Mouse (Mus musculus): ENCODE measurements around the gene Sh3bgrl.

The Sh3bgrl gene

DNA sequence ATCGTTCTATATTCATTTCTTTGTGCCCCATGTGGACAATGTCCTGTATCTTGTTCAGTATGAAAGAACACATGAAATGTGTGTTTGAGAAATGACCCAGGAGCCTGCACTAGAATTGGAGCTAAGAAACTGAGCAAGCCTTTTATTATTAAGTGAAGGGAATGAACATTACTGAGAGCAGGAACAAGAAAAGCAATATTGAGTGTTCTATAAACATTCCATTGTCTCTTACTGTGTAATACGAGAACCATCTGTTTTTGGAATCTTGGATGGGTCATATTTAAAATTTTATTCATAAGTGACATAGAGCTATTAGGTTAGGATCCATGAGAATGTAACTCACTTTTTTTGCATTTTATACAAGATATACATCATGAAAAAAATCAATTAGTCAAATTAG is 36.7 kb downstream of the Sh3bgrl start:
- DNase-seq (ENCODE audit: low read depth, low spot score) = no peak

DNA sequence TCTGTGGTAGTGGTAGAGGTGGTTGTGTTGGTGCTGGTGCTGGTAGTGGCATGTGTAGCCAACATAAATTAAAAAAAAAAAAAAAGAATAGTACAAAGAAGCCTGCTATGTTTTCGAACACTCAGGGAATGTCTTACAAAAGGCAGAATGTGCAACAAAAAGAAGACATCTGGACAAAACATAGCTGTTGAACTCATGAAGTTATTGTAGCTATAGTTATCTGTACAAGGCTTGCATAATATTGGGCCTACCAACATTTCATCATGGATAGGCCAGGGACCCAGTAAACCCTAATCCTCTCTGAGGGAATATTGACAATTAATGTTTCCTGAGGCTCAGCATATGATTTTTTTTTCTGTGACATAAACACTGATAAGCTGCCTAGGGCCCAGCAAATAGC is 37.3 kb downstream of the Sh3bgrl start:
- DNase-seq (ENCODE audit: low read depth, low spot score) = no peak

DNA sequence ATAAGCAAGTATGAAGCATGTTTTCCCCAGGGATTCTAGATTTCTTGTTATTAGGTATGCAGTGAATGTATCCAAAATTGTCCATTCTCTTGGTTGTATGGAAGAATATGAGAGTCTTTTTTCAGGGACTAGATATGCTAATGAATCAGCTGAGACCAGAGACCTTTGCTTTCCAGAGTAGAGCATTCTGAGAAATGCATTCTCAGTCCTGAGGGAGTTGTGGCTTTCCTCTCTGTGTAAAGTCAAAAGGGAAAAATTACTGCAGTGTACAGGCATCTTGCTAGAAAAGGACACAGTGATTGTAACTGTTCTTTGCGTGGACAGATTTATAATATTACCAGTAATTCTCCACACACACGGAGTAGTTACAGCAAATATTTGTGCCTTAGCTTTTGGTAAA is 38.3 kb downstream of the Sh3bgrl start:
- no peak for DNase-seq (ENCODE audit: low read depth, low spot score)

DNA sequence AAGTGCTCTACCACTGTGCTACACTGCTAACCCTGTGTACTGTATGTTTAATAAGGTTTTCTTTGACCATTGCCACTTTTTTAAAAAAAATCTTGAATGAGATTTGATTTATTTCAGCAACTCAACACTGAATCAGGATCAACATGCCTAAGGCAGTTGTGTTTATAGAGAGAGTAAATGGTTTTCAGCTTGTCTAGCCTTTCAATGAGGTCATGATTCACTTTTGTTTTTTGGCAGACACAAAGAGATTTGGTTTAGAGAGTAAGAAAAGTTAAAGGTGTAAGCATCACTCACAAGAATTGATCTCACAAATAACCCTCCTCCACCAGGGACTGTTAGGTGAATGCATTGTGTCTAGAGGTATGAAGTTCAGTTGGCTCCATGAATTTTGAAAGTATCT is 41.1 kb downstream of the Sh3bgrl start:
- no peak for DNase-seq (ENCODE audit: low read depth, low spot score)

DNA sequence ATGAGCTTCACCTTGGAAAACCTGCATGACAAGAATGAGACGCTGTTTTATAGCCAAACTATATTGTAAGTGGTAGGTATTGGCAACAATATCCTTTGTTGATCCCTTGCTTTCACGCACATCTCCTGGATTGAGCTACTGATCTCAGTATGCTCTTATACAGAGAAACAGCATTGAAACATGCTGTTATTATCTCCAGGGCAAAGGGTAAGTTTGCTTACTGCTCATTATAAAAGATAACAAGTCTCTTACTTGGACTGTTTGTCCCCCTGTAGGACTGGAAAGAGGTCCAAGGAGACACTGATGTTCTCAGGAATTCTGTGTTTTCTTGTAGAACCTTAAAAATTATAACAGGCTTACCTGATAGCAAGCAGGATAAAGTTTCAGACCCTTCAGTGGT is 41.7 kb downstream of the Sh3bgrl start:
- DNase-seq (ENCODE audit: low read depth, low spot score) = no peak

DNA sequence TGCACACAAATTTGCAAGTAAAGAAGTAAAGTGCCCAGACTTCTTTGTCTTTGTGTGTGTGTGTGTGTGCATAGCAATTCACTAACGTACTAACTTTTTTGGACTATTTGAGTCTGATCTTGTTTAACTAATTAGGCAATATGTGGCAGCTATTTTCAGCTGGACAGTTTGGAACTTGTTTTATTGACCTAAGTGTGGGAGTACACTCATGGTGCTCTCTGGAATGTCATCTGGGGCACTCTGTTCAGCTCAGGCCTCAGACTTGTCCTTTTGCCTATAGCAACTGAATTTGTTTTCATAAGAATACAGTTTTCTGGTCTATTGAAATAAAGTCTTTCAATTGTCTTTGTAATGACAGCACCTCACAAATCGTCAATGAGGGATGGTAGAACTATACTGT is 42.1 kb downstream of the Sh3bgrl start:
- no peak for DNase-seq (ENCODE audit: low read depth, low spot score)

DNA sequence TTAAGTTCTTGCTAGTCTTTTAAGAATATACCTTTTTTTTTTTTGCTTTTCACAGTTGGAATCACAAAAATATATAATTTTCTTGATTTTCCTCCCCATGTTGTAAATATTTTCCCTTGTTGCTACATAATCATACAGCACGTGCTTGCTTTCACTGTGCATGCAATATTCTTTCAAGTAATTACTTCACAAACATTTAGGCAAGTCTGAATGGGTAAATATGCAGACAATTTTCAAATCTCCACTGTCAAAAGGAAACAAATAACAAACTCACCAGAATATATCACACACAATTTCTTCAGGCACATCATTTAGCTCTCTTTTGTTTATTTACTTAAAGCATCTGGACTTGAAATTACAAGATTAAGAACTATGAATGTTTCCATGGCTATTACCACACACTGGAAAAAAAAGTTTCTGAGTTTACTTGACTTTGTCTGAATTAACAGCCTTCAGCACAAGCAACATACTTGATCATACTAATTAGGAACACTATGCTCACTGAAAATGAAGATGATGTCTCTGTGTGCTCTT is 46.2 kb downstream of the Sh3bgrl start:
- DNase-seq (ENCODE audit: low read depth, low spot score) = no peak

DNA sequence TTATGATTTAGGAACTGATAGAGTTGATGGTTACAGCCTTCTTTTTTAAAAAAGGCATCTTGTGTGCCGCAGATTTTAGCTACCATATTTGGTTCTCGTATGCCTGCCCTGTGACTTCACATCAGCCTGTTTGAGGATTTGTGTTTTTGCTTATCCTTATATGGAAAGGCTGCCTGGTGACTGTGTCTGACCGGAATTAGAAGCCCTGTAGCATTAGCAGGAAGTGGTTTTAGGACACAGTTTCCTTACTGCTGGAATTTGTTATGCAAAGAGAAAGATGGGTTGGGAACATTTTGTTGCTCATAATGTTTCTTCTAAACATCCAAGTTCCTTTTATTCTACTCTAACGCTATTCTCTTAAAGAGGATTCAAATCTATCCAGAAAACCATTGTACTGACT is 47.1 kb downstream of the Sh3bgrl start:
- no peak for DNase-seq (ENCODE audit: low read depth, low spot score)

DNA sequence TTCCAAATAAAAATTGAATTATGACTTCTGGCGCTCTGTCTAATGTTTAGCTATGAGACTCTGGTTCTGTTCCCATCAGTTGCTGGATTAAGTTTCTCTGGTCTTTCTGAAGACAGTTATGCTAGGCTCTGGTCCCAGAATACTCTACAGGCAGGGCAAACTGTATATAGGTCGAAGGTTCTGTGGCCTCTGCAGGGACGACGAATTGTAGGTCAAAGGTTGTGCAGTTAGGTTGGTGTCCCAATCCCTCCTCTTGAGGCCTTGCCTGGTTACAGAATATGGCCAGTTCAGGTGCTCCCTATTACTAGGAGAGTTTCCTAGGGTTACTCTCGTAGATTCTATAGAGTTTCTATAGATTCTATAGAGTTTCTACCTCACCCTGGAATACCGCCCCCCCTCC is 50.6 kb downstream of the Sh3bgrl start:
- no peak for DNase-seq (ENCODE audit: low read depth, low spot score)

DNA sequence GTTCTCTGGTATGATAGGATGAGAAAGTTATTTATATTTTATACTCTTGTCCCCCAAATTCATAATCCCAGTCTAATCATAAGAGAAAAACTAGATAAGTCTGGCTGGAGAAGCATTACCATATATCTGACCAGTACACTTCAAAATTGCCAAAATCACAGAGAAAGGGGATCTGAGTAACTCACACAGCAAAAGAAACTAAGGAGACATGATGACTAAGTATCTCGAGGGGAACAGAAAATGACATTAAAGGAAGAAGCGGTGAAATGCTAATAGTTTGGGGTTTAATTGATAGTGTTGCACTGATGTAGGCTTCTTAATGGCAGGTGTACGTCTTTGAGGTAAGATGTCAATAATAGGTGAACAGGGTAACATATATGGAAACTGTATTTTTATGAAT is 51.9 kb downstream of the Sh3bgrl start:
- no peak for DNase-seq (ENCODE audit: low read depth, low spot score)

DNA sequence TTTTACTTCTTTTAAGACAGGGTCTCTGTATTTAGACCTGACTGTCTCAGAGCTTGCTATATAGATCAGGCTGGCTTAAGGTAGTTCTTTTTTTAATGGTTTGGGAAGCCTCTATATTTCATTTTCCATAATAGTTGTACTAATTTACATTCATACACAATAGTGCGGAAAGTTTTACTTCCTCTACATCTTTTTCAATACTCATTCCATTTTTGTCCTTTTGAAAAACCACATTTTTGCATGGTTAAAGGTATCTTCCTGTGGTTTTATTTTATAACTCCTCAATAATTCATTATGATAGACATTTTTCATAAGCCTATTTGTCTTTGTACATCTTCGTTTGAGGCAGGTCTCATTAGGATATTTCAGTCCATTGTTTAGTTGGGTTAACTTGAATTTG is 56.1 kb downstream of the Sh3bgrl start:
- DNase-seq (ENCODE audit: low read depth, low spot score) = no peak

DNA sequence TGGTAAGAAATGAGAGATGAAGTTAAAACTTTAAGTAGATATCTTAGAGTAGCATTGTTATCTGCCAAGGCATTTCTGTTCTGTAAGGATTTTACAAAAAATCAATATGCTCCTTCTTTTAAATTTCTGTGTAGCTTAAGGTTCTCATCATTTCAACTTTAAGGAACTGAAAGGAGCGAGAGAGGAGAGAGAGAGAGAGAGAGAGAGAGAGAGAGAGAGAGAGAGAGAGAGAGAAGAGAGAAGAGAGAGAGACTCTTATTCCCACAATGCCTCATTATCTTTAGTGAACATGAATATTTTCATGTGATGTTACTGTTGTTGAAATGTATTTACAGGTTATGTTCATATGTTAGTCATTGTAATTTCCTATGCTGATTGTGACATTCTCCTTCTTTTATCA is 65.2 kb downstream of the Sh3bgrl start:
- no peak for DNase-seq (ENCODE audit: low read depth, low spot score)

DNA sequence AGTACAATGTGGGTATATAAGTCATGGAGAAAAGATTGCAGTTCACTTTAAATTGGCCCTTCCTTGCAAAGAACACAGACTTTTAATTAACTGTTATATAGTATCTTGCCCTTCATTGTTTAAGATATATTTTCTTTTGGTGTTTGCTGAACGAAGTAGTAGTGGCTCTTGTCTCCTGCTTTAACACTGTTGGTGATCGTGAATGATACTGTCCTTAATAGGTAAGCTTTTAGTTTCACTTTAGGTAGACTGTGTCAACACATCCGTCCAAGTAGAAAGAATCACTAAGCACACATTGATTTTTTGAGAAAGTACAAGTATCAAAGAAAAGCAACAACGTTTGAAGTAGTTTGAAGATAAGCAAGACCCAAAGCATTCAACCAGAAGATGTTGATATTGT is 65.7 kb downstream of the Sh3bgrl start:
- no peak for DNase-seq (ENCODE audit: low read depth, low spot score)

DNA sequence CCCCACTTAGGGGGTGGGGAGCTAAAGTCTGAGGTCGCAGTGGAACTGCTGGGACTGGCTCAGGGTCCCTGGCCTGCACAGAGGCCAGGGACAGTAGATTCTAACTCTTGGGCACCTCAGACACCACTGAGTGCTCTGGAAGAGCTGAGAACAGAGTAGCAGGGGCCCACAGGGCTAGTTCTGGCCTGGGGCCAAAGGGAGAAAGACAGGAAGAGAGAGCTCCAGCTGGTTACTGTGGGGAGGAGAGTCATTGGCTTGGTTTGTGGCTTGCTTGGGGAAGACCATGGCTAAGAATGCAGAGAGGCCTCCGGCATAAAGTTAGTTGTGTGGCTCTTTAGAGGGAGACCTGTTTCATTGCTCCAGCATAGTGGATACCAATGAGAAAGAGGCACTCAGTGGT is 79.9 kb downstream of the Sh3bgrl start:
- no peak for DNase-seq (ENCODE audit: low read depth, low spot score)

DNA sequence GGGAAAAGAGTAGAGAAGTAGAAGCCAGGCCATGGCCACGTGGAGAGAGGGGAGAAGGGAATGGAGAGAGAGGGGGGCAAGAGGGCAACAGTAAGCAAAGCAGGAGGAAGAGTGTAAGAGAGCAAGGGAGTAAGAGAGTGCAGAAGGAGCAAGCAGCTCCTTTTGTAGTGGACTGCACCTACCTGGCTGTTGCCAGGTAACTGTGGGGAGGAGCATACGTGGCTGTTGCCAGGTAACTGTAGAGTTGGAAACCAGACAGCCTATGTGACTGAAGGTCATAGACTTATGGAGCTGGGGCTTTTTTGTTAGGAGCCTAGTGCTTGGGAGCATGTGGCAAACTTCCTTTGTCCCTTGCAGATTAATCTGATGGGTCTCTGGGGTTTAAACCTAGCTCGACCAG is 80.3 kb downstream of the Sh3bgrl start:
- no peak for DNase-seq (ENCODE audit: low read depth, low spot score)

DNA sequence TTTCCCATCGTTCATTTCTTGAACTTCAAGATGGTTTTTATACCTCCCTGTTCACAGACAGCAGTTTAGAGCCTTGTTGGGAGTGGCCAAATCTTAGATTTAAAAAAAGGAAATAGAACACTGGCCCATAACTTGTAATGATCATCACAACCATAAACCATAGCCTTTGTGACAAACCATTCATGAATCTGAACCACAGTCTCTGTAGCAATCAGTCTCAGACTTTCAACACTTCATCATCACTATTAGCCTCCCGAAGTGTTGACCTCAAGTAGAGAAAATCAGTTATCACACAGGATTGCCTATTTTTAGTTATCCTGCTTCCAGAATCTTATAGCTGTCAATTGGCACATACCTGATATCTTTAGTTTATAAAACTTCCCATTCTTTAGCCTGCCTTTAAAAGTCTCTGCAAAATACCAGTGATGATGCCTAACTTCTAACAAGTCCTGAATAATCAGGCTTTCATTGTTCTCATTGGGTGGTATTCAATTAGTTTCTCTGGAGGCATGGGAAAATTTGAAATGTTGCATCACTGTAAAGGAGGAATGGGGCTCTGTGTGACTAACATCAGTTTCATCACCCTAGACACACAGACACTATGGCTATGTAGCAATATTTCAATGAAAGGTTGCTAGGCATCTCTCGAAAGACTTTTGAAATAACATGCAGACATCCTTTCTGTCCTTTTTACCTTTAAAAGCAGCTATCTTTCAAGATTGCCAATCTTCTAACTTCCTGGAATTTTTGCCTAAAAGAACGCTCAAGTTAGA is 89.7 kb downstream of the Sh3bgrl start:
- no peak for DNase-seq (ENCODE audit: low read depth, low spot score)

DNA sequence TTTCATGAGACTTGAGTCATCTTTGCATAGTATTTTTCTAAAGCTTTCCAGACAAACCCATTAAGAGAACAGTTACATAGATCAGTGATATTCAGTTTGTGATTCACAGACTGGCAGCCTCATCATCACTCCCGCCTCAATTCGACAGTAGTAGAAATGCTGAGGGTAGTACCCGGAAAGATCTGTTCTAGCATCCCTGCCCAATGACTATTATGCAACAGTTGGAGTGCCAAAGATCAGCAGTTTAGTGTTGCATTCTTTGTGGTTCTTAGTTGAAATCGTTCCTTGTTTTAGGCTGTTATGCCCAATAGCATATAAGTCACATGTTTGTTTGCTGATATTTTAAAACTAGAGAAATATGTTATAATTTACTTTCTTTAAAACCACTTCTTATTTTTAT is 94.4 kb downstream of the Sh3bgrl start:
- no peak for DNase-seq (ENCODE audit: low read depth, low spot score)

DNA sequence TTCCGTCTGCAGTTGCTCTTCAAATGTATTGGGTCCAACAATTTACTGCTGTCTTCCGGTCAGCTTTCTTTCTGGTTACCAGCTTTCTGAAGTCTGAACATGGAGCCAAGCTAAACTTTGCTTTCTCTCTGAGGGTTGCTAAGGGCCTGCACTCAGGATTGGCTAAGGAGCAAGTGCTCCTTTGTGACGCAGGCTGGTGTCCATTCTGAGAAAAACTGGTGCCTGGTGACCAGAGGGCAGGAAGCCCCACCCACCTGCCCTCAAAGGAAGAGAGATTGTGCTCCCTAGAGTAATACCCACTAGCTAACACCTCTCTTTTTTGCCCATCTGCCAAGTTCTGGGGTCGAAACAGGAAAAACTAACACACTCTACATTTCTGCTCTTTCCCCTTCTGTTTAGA is 95.8 kb downstream of the Sh3bgrl start:
- DNase-seq (ENCODE audit: low read depth, low spot score) = no peak

DNA sequence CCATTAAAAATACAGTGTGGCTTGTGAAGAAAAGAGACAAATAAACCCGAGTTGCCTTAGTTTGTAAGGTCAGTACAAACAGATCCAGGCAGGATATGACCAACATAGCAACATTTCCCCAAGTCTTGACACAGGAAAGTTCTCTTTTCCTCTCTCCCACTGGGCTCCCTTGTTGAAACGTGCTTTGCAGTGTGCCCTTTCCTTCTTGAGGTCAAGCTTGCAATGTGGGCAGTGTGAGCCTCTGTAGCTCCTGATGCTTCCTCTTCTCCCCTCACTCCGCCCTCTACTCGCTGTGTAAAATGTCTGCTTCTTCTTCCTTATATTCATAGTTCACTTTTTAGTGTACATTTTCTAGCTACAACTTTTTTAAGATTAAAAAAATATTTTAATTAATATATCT is 96.3 kb downstream of the Sh3bgrl start:
- no peak for DNase-seq (ENCODE audit: low read depth, low spot score)

DNA sequence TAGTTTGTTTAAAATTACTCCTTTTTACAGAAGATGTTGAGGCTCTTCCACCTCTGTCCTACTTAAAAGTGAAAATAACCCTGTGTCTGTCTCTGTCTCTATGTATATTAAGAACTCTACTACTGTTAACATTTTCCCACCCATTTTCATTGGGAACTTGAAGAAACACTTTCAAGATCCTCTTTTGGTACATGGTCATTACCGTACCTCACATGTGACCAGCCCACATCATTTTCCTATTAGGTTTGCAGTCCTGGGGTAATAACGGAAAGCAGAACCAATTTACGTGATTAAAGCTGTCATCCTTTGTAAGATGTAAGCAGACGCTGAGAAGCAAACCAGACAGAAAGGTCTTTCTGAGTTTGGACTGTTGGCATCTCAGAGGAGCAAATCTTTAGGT is 101.3 kb downstream of the Sh3bgrl start, which contains the start of gene Gm6377:
Gene Gm6377, plus strand, starts transcription at position 289 of the 400 bp plus-strand sequence.
- no peak for DNase-seq (ENCODE audit: low read depth, low spot score)

DNA sequence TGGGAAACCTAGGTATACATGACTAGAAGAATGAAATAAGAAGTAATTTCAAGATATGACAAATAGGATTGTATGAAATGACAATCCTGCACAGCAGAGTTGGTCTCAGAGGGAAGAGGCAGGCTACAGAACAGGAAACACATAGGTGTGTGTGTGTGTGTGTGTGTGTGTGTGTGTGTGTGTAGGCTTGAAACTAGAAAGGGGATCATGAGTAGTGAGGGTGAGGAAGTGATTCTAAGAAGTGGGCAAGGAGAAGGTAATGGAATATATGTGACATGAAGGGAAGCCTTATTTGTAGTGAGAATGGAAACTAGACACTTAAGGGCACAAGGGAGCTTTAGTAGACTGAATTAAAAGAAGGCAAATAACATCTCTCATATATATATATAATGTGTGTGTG is 112.7 kb downstream of the Sh3bgrl start:
- no peak for DNase-seq (ENCODE audit: low read depth, low spot score)

DNA sequence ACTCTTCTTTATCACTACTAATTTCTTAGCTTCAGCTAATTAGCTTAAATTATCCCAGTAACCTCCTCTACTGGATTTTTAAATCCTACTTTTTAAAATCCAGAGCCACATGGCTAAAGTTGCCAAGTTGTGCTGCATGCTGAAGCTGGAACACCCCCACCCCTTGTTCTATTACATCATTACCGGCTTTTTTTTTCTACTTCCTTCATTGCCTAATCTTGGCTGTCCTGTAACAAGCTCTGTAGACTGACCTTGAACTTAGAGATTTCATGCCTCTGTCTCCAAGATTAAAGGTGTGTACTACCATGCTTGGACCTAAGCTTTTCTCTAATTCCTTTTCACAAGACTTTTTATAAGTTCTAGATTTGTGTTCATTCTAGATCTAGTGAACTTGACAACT is 133.6 kb downstream of the Sh3bgrl start:
- DNase-seq (ENCODE audit: low read depth, low spot score) = no peak

DNA sequence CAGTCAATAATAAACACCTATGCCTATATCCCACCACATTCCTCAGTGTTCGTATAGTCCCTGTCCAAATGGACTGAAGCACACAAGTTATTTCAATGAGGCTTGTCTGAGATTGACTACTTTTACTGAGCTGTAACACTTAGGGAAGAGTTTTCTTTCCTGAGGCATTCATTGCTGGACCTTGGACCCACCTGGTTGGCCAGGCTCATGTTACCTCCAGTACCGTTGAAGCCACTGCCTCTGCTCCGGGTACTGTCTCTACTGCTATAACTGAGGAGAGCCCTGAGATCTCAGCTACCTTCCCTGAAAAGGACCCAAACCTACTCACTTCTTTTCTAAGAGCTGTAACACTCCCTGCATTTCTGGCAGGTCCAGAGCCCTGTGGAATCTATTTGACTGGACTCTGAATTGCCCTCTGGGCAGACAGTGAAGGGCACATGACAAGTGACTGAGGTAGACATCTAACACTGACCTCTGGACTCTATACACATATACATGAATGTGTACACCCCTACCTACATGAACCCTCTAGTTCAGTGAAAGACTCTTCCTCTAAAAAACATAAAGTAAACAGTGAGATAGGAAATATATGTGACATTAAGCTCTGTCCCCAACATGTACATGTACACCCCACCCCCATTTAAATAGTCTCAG is 140.3 kb downstream of the Sh3bgrl start:
- DNase-seq (ENCODE audit: low read depth, low spot score) = no peak
